Mouse (Mus musculus): ENCODE measurements at regions not wholly inside any gene's neighbourhood (a gene's known extent, or its start where the extent isn't known, plus 50 kb on each side); places are given as distances from the start of the nearest gene placed in this dataset.

DNA sequence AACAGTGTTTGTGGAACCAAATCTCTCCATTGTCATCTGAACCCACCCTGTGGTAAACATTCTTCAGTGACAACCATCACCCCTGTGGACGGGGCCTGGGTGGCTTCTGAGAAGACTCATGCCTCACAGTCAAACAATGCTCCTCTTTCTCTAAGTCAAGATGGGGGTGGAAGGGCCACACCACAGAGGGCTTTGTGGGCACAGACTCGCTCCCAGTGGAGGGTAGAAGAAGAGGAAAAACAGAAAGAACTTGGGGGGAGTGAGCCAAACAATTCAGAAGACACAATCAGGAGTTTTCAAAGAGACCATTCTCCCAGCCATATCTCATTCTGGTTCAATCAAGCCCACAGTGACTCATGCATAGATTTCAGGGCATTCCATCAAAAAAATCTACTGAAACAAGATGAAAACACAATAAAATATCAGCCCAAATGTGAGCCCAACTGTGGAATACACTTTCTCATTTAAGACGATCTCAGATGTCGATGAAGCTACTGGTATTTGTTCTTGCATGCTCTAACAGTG, 339.7 kb downstream of the Setd4 start:
- DNase-seq (ENCODE audit: low spot score): no peak

GRCm38 (mm10) chr16:93263141-93263815, 340.6 kb downstream of the Setd4 start:
- no peak for DNase-seq (ENCODE audit: low spot score)

GRCm38 (mm10) chr16:93246825-93247224, 357.0 kb downstream of the Setd4 start:
- DNase-seq (ENCODE audit: low spot score): no peak

DNA sequence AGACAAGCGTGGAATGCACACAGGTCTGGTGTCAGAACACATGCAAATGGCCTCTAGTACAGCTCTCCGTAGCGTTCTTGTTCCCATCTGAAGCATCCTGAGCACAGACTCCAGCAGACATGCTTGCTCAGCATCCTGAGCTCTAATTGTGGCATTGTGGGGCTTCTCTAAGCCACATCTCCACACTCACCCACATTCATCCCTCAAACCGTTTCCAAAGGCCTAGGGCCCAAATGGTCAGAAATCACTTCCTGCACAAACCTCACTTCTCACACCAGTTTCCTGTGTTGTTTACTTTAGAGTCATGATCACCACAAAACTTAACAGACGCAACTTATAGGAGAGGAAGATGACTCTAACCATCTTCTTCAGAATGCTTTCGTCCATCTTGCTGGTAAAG, 358.1 kb downstream of the Setd4 start:
- no peak for DNase-seq (ENCODE audit: low spot score)

DNA sequence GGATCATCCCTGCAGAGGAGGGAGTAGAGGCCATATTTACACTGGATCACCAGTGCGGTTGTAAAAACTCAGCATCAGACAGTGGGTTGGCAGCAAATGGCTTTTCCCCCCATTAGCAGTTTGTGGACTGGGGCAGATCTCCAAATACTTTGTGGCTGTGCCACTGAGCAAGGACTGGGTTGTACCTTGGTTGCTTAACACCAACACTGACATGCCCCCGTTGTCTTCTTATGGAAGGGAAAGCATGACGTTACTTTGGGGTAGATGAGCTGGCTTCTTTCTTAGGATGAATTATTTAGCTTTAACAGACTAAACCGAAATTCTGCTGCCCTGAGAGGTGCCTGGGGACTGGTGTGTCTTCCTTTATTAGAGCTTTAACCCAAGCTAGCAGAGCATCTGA, 365.0 kb downstream of the Setd4 start:
- no peak for DNase-seq (ENCODE audit: low spot score)

DNA sequence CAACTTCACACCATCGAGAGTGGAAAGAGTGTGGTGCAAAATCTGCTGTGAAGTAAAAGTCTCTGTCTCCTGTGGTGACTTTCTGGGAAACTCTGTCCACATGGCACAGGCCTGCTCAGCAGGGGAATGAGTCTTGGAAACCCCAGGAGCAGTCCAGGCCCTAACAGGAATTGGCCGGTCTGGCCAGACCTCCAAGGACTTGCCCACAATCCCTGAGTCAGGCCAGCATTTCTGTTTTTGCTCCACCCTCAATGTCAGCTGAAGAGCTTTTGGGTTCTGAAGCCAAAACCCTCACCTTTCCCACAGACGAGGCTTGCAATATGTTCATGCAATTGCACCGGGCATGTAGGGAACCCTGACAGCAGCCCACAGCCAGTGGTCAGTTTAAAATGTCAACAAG, 365.5 kb downstream of the Setd4 start:
- DNase-seq (ENCODE audit: low spot score): no peak

DNA sequence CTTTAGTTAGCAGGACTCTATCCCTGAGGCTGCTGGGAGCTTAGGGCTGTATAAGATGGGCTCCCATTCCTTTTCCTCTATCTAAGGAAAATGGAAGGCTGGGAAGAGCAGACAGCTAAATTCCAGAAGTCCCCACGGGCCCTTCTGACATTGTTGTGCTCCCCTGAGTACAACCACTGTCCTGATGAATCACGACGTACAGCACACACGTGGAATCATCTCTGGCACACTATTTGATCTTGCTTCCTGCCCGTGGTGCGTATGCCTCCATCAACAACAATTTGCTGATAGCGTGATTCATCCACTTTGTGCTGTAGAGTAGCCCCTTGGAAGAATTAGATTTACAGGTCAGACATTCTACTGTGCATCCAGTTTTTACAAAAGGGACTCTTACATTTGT, 378.2 kb downstream of the Setd4 start:
- no peak for DNase-seq (ENCODE audit: low spot score)

DNA sequence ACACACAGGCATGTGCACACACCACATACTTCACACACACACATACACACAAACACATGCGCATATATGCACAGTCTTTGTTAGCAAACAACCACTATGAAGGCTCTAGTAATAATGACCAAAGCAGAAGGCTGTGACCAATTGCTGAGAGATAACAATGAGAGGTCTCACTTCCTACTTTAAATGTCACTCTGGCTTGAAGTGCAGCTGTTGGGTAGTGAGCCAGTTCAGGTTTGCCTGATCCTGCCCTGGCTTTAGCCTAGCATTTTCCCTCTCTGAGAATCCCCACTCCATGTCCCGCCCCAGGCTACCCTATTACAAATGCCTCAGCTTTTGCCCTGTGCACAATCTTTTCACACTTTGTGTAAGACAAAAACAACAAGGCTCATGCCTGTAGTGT, 378.7 kb downstream of the Setd4 start:
- no peak for DNase-seq (ENCODE audit: low spot score)

- no peak for DNase-seq (ENCODE audit: low spot score)
Observed at GRCm38 (mm10) chr16:93219731-93220130, 384.1 kb downstream of the Setd4 start.

GRCm38 (mm10) chr16:93218402-93218801, 385.5 kb downstream of the Setd4 start:
- DNase-seq (ENCODE audit: low spot score): no peak

- no peak for DNase-seq (ENCODE audit: low spot score)
Observed at GRCm38 (mm10) chr16:93217600-93218226, 386.1 kb downstream of the Setd4 start.

DNA sequence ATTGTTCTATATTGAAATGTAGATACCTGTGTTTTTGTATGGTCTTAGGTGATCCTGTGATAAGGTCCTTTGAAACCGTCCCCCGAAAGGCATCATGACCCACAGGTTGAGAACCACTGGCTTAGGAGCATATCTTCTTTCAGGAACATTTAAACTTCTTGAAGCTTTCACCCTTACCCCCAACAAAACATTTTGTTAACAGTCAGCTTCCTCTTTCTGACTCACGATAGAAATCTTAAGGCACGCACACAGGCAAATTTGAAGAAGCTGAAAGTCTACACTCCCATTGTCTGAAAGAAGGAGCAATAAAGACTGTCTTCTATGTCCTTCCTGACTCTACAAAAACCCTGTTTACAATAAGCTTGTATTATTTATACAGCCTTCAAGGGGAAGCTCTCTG, 388.2 kb downstream of the Setd4 start:
- no peak for DNase-seq (ENCODE audit: low spot score)

DNA sequence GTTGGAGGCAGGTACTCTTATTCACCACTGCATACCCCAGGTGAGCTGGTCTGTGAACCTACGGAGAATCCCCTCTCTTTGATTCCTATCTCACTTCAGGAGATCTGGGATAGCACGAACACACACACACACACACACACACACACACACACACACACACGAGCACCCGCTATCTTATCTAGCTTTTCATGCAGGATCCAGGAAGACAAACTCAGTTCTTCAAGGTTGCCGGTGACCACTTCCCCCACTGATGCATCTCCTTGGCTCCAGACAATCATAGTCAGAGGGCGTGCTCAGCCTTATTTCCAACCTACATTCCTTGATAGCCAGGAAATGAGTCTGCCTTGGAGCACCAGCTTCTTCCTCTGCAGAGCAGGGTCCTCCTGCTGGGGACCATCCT, 387.7 kb upstream of the Runx1 start:
- no peak for DNase-seq (ENCODE audit: low spot score)

- no peak for DNase-seq (ENCODE audit: low spot score)
Observed at GRCm38 (mm10) chr16:93207675-93208074, 381.7 kb upstream of the Runx1 start.

DNA sequence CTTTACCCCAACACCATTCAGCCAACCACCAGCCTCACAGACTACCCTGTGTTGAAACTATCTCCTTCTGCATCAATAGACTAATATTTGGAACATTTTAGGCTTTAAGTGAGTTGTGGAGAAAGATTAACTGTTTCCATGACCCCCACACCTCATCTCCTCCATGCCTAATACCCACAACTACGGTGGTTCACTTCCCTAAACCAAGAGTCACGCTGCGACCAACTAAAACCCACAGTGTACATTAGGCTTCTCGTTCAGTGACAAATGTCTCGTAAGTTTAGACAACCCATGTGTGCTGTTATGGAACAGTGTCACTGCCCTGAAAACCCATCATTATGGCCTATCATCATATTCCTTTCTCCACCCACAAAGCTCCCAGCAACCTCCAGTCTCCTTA, 381.3 kb upstream of the Runx1 start:
- no peak for DNase-seq (ENCODE audit: low spot score)

DNA sequence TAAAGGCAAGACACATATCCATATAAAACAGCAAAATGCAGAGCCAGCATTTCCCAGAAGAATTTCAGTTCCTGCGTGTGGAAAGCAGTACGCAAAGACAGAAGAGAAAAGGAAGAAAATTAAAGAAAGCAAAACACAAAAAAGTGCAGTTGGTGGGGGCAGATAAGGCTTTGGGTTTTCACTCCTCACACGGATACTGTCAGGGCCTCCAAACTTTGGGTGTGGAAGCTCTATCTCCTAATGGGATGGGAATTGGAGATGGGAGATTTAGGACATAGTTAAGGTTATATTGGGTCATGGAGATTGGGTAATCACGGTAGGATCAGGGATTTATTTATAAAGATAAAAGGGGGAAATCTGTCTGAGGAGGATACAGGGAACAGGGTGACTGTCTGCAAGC, 380.4 kb upstream of the Runx1 start:
- DNase-seq (ENCODE audit: low spot score): no peak

- no peak for DNase-seq (ENCODE audit: low spot score)
Observed at GRCm38 (mm10) chr16:93204601-93205000, 378.7 kb upstream of the Runx1 start.

DNA sequence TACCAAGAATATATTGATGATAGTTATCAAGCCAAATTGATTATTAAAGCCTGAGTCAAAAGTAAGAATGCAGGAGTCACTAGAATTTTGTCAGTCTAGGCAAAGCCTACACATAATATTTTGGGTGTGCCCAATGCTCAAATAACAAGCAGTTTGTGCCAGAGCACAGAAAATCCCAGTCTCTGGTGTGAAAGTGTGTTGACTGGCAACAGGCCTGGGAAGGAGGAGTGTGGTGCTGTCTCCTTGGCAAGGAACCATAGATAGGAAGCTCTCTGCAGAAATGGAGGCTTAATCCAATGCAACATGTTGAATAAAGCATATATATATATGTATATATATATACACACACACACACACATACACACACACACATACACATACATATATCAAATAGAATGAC, 376.6 kb upstream of the Runx1 start:
- DNase-seq (ENCODE audit: low spot score): no peak

GRCm38 (mm10) chr16:93197300-93197699, 371.4 kb upstream of the Runx1 start:
- no peak for DNase-seq (ENCODE audit: low spot score)

- peak; percentile 39 for DNase-seq (ENCODE audit: low spot score)
Observed at GRCm38 (mm10) chr16:93193921-93194481, 368.1 kb upstream of the Runx1 start.

DNA sequence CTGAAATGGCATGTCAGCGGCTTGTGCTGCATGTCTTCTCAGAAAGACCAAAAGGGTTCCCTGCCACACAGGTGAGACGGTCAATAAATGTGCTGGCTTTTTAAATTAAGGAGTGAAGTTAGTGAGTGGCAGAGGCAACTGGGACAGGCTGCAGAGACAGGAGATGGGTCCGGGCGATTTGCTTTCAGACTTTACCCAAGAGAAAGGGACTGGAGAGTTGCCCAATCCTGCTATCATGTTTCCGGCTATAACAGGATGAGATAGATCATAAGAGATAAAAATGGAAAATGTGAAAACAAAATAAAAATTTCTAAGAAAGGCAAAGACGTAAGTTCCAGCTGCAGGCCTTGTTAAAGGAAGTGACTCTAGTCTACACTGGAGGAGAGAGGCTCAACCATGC, 367.3 kb upstream of the Runx1 start:
- no peak for DNase-seq (ENCODE audit: low spot score)

DNA sequence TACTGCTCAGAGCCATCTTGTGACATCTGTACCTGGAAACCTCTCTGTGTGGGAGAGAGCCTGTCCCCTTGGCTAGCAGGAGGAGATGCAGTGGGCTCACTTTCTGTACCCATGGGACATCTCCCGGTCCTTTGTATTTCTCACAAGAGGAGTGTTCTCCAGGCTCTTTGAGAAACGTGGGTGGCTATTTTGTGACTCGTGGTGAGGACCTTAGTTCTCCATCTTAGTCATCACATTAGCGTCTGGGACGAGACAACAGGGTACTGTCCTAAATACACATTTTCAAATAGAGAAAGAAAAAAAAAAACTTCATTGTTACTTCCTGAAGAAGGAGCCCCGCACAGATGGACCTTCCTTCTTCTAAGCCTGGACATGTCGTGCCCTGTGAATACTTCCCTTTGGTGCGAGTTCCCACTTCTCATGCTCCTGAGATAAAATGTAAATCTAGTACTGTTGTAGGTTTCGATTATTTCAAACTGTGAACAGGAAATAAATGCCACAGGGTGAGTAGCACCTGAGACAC, 366.8 kb upstream of the Runx1 start:
- DNase-seq (ENCODE audit: low spot score): no peak

GRCm38 (mm10) chr16:93191174-93191573, 365.2 kb upstream of the Runx1 start:
- no peak for DNase-seq (ENCODE audit: low spot score)
